Mouse (Mus musculus): ENCODE results near the gene Rnf167.

The Rnf167 gene

DNA sequence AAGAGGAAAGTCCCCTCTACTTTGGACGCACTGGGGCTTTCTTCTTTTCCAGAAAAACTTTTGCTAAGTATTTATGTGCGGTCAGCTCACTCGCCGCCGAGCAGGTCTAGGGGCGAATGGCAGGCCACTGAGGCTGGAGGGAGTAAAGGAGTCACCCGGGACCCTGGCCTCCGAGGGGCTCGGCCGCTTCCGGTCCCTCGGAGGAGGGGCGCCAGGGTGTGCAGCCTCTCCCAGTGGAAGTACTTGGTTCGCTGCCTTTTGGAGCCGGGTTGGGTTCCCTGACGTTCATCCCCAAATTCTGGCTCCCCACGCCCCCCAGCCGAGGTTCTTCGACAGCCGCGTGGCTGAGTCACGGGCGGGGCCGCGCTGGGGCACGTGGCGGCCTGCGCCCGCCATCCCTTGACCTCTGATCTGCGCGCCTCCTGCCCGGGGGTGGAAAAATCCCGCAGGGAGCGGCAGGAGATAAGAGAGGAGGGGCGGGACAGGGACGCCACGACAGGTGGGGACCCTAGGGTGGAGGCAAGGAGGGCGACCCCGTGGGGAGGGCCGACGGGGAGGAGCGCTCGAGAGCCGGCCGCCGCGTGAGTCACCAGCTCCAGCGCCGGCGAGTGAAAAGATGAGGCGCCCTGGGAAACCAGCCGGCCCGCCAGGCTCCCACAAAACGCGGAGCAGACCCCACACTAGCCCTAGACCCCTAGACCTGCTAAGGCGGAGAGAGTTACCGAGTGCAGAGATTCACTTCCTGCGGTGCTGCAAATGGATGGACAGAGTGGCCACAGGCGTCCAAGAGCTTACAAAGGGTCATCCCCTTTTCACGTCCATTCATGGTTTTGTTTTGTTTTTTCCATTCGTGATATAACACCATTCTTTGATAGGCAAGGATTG is 8.8 kb downstream of the Rnf167 start:
- peak; percentile 76 to 77 for DNase-seq

DNA sequence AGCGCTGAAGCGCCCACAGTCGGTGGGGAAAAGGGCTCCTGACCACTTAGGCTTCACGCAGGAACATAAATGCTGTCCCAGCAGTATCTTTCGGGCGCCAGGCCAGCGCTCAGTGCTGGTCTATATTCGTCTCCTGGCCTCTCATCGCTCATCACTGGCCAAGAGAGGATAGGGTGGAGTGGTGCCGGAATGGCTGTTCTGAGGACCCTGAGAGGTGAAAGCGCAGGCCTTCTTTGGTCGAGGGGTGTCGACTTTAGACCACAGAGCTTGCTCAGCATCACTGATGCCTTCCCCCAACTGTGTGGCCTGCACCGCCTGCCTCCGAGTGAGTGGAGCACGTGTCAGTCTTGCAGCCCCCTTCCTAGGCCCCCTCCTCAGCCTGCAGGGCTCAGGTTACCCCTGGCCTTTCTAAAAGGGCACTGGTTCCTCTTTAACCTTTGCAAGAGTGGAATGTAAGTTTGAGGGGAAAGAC is 9.5 kb downstream of the Rnf167 start:
- no peak for DNase-seq

DNA sequence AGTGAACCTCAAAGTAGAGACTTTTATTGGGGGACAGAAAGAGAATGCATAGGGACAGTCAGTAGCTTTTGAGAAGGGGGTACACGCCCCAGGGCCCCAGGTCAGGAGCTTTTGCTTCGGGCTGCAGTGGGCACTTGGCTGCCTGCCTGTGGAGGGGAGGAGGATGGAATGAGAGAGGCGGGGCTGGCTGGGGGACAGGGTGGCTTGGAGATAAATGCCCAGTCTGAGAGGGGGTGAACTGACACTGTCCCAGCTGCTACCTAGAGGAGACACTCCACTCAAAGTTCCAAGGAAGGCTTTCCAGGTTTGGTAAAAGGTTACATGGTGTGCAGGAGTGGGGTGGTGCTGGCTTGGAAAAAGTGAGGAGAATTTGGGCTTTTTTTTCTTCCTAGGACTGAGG is 9.9 kb downstream of the Rnf167 start, which contains the start of gene Eno3:
Gene Eno3 (plus strand): TSS at position 239 of the 400 bp plus-strand sequence.
- DNase-seq, result no peak

DNA sequence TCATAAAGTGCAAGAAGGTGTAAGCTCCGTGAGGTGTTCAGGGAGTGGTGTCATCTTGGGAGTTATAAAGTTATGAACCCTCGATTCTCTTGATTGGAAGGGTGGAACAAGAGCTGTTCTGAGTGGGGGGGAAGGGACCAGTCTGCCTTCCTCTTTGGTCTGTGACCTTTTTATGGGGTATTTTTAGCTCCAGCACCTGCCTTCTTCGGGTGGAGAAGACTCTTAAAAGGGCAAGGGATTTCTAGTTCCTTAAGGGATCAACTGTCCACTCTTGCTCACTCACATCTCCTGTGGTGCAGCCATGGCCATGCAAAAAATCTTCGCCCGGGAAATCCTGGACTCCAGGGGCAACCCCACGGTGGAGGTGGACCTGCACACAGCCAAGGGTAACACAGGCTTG is 10.5 kb downstream of the Rnf167 start:
- DNase-seq, result no peak

DNA sequence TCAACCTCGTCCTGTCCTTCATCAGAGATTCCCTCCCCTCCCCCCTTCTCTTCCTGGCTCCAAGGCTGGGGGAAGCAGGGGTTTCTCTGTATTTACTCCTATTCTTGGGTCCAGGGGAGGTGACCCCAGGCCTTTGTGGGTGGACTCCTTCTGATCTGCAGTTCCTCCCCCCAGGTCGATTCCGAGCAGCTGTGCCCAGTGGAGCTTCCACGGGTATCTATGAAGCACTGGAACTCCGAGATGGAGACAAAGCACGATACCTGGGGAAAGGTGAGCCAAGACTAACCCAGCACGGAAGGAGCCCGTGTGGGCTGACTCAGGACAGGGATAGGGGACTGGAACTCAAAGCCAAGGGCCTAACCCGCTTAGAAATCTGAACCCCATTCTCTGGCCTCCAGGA is 11.0 kb downstream of the Rnf167 start:
- no peak for DNase-seq

DNA sequence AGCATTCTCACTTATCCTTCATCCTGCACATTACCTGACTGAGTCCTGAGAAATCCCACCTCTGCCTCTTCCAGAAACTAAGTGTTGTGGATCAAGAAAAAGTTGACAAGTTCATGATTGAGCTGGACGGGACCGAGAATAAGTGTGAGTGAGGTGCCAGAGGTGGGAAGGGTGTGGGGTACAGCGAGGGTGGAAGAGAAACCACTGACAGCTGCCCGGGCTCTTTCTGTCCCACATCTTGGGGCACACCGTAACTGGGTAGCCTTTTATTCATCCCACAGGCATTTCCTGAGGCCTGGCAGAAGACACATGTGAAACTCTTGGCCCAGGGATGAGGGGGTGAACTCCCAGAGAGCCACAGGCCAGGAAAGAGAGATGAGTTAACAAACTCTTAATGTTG is 11.5 kb downstream of the Rnf167 start:
- peak in 1 of 2 experiments; percentile 11 for DNase-seq

DNA sequence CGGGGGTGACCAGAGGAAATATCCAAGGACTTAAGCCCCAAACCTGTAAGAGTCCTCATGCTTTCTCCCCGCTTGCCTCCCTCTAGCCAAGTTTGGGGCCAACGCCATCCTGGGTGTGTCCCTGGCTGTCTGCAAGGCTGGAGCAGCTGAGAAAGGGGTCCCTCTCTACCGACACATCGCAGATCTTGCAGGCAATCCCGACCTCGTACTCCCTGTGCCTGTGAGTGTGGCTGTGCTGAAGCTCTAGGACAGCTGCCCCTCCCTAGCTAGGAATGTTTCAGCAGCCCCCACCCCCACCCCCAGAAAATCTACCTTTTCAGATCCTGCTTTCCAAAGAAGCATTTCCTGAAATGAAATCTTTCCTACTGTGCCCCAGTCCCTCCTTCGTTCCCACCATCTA is 11.9 kb downstream of the Rnf167 start:
- DNase-seq, result peak in 1 of 2 experiments; percentile 10

GRCm38 (mm10) chr11:70660571-70660970 is 13.5 kb downstream of the Rnf167 start:
- no peak for DNase-seq

- DNase-seq, result no peak
Measured at GRCm38 (mm10) chr11:70663101-70663500, 16.1 kb downstream of the Rnf167 start.

GRCm38 (mm10) chr11:70663957-70664356 is 16.9 kb downstream of the Rnf167 start:
- DNase-seq, result no peak

DNA sequence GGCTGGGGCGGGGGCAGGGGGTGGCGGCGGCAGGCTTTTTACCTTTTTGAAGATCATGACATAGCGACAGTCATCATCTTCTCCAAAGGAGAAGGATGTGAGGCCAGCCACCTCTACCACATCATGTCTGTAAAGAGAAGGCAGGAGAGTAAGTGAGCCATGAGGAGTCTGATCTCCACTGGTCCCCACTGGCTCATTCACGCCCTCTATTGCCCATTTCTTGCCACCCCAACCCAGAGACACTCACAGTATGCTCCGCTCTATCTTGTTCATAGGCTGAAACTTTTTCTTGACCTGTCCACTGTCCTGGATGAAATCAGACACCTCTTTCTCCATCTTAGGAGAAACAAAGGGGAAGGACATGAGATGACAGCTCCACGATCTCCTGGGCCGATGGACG is 17.7 kb downstream of the Rnf167 start:
- DNase-seq, result no peak

GRCm38 (mm10) chr11:70666687-70667086 is 19.7 kb downstream of the Rnf167 start:
- no peak for DNase-seq

DNA sequence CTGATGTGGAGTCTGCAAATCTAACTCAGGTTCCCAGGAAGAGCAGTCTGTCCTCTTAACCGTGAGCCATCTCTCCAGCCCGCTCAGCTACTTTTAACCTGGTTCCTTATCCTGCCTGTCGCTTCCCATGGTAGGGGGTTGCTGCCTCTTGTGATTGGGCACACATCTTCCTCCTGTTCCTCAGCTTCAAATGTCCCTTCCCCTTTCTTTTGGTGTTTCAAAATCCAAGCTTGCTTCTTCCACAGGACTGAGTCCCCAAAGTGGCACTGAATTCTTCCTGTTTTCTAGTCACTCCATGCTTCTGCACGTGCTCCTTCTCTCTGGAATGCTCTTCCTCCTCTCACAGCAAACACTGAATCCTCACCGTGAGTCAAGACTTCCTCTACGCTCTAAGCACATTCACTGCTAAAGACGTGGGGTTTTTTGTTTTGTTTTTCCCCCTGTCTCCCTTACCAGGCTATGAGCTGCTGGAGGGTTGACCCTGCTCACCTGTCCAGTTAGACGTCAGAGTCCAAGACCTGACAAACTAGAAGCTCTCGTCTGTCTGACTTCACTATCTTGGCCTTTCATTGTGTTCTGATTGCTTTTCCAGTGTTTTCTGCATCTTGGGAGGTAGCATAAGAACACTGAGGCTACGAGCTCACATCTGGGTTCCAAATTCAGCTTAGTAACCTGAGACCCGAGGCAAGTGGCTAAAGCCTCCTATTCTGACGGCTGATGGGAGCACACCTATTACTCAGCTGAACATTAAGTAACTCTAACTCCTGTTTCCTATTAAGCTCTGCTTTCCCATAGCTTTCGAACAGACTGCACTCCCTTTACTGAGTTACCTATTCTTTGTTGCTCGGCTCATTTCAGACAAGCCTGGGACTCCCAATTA is 20.5 kb downstream of the Rnf167 start:
- DNase-seq, result no peak

DNA sequence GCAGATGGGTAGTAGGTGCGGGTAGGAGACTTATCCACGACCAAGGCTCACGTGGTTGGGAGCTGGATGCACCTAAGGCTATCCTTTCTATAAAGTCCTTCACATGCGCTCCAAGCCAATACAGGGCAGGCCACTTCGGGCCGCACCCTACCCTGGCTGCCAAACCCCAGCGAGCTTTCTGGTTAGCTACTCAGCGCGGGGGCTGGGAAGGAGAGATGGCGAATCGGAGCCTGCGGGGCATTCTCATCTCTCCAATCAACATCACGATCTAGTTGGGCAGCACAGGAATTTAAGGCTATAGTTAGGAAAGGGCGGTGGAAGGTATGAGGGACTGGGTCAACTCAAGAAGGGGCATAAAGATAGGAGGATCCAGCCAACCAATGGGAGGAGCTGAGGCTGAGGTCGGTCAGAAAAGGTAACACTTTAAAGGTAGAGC is 21.3 kb downstream of the Rnf167 start:
- no peak for DNase-seq

GRCm38 (mm10) chr11:70668771-70669505 is 21.9 kb downstream of the Rnf167 start, which contains the start of gene Spag7:
Spag7 (minus strand) TSS chr11:70669416.
- peak; percentile 96 for DNase-seq

- DNase-seq, result peak; percentile 92 to 93
Measured at GRCm38 (mm10) chr11:70669582-70670345, 22.7 kb downstream of the Rnf167 start.

DNA sequence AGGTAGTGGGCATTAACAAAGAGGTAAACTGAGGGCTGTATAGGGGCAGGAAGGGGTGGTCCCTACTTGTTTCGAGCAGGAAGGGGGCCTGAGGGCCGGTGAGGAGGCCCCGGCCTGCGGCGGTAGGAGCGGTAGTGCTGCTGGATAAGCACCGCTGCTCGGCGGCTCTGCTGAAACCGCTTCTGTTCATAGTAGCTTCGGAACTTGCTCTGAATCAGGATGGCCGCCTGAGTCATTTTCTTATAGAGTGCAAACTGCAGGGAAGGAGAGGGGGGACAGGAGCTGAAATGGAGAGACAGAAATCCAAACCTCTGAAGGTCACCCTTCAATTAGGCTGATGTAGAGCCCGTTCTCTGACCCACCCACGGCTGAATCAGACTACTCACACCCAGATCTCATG is 23.4 kb downstream of the Rnf167 start:
- DNase-seq, result peak in 1 of 2 experiments; percentile 46

GRCm38 (mm10) chr11:70671333-70672047 is 24.5 kb downstream of the Rnf167 start:
- no peak for DNase-seq

GRCm38 (mm10) chr11:70674014-70674413 is 27.0 kb downstream of the Rnf167 start:
- no peak for DNase-seq

GRCm38 (mm10) chr11:70674501-70674900 is 27.5 kb downstream of the Rnf167 start:
- DNase-seq, result no peak

DNA sequence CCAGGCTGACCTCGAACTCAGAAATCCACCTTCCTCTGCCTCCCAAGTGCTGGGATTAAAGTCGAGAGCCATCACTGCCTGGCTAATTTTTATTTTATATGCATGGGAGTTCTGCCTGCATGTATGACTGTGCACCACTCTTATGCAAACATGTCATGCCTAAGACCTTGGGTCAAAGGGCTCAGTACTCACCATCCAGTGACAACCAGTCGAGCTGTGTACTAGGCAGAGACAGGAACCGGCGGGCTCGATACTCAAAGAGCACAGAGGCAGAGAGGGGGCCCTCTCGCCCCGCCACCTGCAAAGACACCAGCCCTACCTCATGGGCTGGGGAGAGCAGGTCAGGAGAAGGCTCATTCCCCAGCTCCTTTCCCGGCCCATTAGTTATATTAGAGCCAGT is 31.1 kb downstream of the Rnf167 start:
- no peak for DNase-seq
